Mouse (Mus musculus) intestine, postnatal 0 days (tissue): ENCODE measurements around the gene Tpk1. TPM values are rescaled to one million over a fixed set of nuclear protein-coding genes. Genes with fewer than 3 reads are reported as not detected.
"Not testable (repeated sequence)": the region's sequence is repeated elsewhere in the genome, so short reads cannot be mapped to it uniquely, and the experiment has no call there.

Experiments
- ATAC-seq: fragments of 200-750 bp; cut with Nextera tagmentation; 2 replicates; pipeline ENCODE4 v1.8.0; 2017; ENCODE audit warnings: mild to moderate bottlenecking, moderate TSS enrichment, moderate library complexity
- H3K27ac ChIP-seq: fragments of 300-500 bp; sonication (generic); 2 replicates; pipeline ENCODE4 v1.5.1; 2014; ENCODE audit warnings: mild to moderate bottlenecking, low read depth, low read length, moderate library complexity
- H3K27me3 ChIP-seq: fragments of 300-500 bp; sonication (generic); replicated peaks from 2 replicates; pipeline ENCODE4 v1.6.1; 2014; ENCODE audit warnings: low read length, mixed read lengths; ENCODE audit not compliant: control insufficient read depth, insufficient read depth
- H3K36me3 ChIP-seq: fragments of 300-500 bp; sonication (generic); 2 replicates; pipeline ENCODE4 v1.6.1; 2014; ENCODE audit warnings: mild to moderate bottlenecking, moderate library complexity; ENCODE audit not compliant: control insufficient read depth, insufficient read depth
- H3K4me1 ChIP-seq: fragments of 300-500 bp; sonication (generic); replicated peaks from 2 replicates; pipeline ENCODE4 v1.6.1; 2014; ENCODE audit warnings: antibody characterized with exemption, low read length, mixed read lengths; ENCODE audit not compliant: control insufficient read depth, insufficient read depth
- H3K4me2 ChIP-seq: fragments of 300-500 bp; sonication (generic); replicated peaks from 2 replicates; pipeline ENCODE4 v1.6.1; 2014; ENCODE audit warnings: low read depth, mild to moderate bottlenecking, moderate library complexity
- H3K4me3 ChIP-seq: fragments of 300-500 bp; sonication (generic); 2 replicates; pipeline ENCODE4 v1.5.1; 2014; ENCODE audit warnings: low read depth, low read length
- H3K9ac ChIP-seq: fragments of 300-500 bp; sonication (generic); 2 replicates; pipeline ENCODE4 v1.6.1; 2014; ENCODE audit warnings: mild to moderate bottlenecking, low read depth, low read length
- H3K9me3 ChIP-seq: fragments of 300-500 bp; sonication (generic); 2 replicates; pipeline ENCODE4 v1.6.1; 2016; ENCODE audit warnings: mixed run types; ENCODE audit not compliant: control insufficient read depth
- CTCF ChIP-seq: sonication (generic); IDR thresholded peaks from 2 replicates; pipeline ENCODE4 v1.5.1; 2016; ENCODE audit warnings: low read depth, mild to moderate bottlenecking, control low read depth, antibody characterized with exemption, moderate library complexity
- WGBS: fragments of 180-500 bp; shearing (Covaris S2); extraction: QIAGEN DNeasy Blood & Tissue Kit; methylation state at CpG from one replicate; pipeline ENCODE4 v1.1.7; 2014; 5-methylcytosine and 5-hydroxymethylcytosine counted together
- polyA plus RNA-seq: library from polyadenylated mRNA; unstranded; fragments of >200 nt; fragmentation: Nextera tagmentation; extraction: Ambion mirVana; gene quantifications from 2 replicates; pipeline ENCODE4 v1.2.1, GENCODE M21; 2015

The Tpk1 gene
- polyA plus RNA-seq, 1 experiment from 2014 or later: 21.9 TPM

- Histone ChIP-seq H3K27me3 (no peaks in the 10 kb centered on the region), H3K9me3 (no peaks in the 10 kb centered on the region), H3K4me1 (no peaks in the 10 kb centered on the region), H3K27ac (no peak overlapping the region), H3K4me3 (no peak overlapping the region), H3K4me2 (no peak overlapping the region), H3K9ac (no peak overlapping the region), H3K36me3 (no peaks in the 10 kb centered on the region)
- no peak for ATAC-seq
- 45% methylated on average over 2 of the region's 2 CpGs for WGBS
- no peak for TF ChIP-seq CTCF
These were observed 141.1 kb downstream of the Tpk1 start for GRCm38 (mm10) chr6:43525028-43525427.

- Histone ChIP-seq H3K9me3 (no peaks in the 10 kb centered on the region), H3K4me1 (no peaks in the 10 kb centered on the region), H3K4me3 (no peak overlapping the region), H3K36me3 (no peaks in the 10 kb centered on the region), H3K27ac (no peak overlapping the region), H3K4me2 (no peak overlapping the region), H3K27me3 (no peaks in the 10 kb centered on the region), H3K9ac (no peak overlapping the region)
- 39% methylated on average over 1 of the region's 1 CpGs for WGBS
- no peak for ATAC-seq
- TF ChIP-seq CTCF: no peak
These were observed 144.0 kb downstream of the Tpk1 start for GRCm38 (mm10) chr6:43522046-43522445.

- H3K9ac ChIP-seq: no peak overlapping the region
- no peak overlapping the region for H3K4me2 ChIP-seq
- no peak overlapping the region for H3K4me3 ChIP-seq
- no peaks in the 10 kb centered on the region for H3K27me3 ChIP-seq
- no peak overlapping the region for H3K27ac ChIP-seq
- WGBS: 59% methylated on average over 2 of the region's 2 CpGs
- TF ChIP-seq CTCF: no peak
- no peaks in the 10 kb centered on the region for H3K9me3 ChIP-seq
- no peak for ATAC-seq
- H3K36me3 ChIP-seq: no peaks in the 10 kb centered on the region
- no peaks in the 10 kb centered on the region for H3K4me1 ChIP-seq
These were observed 145.9 kb downstream of the Tpk1 start for GRCm38 (mm10) chr6:43520218-43520617.

GRCm38 (mm10) chr6:43518378-43518777 lies 147.7 kb downstream of the Tpk1 start:
- Histone ChIP-seq H3K36me3 (no peaks in the 10 kb centered on the region), H3K4me1 (no peaks in the 10 kb centered on the region), H3K27ac (no peak overlapping the region), H3K9ac (no peak overlapping the region), H3K9me3 (no peaks in the 10 kb centered on the region), H3K4me3 (no peak overlapping the region), H3K4me2 (no peak overlapping the region), H3K27me3 (no peaks in the 10 kb centered on the region)
- TF ChIP-seq CTCF: no peak
- no peak for ATAC-seq

GRCm38 (mm10) chr6:43517316-43517655 lies 148.8 kb downstream of the Tpk1 start:
- 78% methylated on average over 2 of the region's 2 CpGs for WGBS
- ATAC-seq: no peak
- H3K36me3 ChIP-seq: no peaks in the 10 kb centered on the region
- H3K4me2 ChIP-seq: no peak overlapping the region
- H3K27me3 ChIP-seq: no peaks in the 10 kb centered on the region
- TF ChIP-seq CTCF: no peak
- H3K27ac ChIP-seq: no peak overlapping the region
- no peaks in the 10 kb centered on the region for H3K9me3 ChIP-seq
- no peaks in the 10 kb centered on the region for H3K4me1 ChIP-seq
- no peak overlapping the region for H3K4me3 ChIP-seq
- no peak overlapping the region for H3K9ac ChIP-seq

GRCm38 (mm10) chr6:43516593-43517315 lies 149.3 kb downstream of the Tpk1 start:
- Histone ChIP-seq H3K27me3 (no peaks in the 10 kb centered on the region), H3K36me3 (no peaks in the 10 kb centered on the region), H3K9ac (no peak overlapping the region), H3K4me3 (no peak overlapping the region), H3K9me3 (no peaks in the 10 kb centered on the region), H3K27ac (no peak overlapping the region), H3K4me1 (no peaks in the 10 kb centered on the region), H3K4me2 (no peak overlapping the region)
- WGBS: 91% methylated on average over 2 of the region's 2 CpGs
- peak; percentile 63 for ATAC-seq
- no peak for TF ChIP-seq CTCF

- not testable (repeated sequence) for H3K9me3 ChIP-seq, H3K4me1 ChIP-seq, H3K36me3 ChIP-seq, H3K4me2 ChIP-seq, H3K27ac ChIP-seq, H3K4me3 ChIP-seq, ATAC-seq, H3K9ac ChIP-seq, H3K27me3 ChIP-seq
- 81% methylated on average over 2 of the region's 2 CpGs for WGBS
These were observed 159.2 kb downstream of the Tpk1 start for GRCm38 (mm10) chr6:43506686-43507385.
